Mouse (Mus musculus) bone marrow, adult 2 months (tissue): ENCODE measurements around the gene Asb13.

Source experiments
- CTCF ChIP-seq: fragments of 200-500 bp; IDR thresholded peaks from 2 replicates; pipeline ENCODE4 v1.5.1; 2011; ENCODE audit warnings: low read length, control low read depth; ENCODE audit not compliant: control insufficient read depth, insufficient read depth
- POLR2A ChIP-seq: fragments of 200-500 bp; IDR thresholded peaks from 2 replicates; pipeline ENCODE4 v1.6.1; 2011; ENCODE audit warnings: low read depth, mild to moderate bottlenecking, control low read depth, low read length, borderline replicate concordance; ENCODE audit not compliant: control insufficient read depth

DNA sequence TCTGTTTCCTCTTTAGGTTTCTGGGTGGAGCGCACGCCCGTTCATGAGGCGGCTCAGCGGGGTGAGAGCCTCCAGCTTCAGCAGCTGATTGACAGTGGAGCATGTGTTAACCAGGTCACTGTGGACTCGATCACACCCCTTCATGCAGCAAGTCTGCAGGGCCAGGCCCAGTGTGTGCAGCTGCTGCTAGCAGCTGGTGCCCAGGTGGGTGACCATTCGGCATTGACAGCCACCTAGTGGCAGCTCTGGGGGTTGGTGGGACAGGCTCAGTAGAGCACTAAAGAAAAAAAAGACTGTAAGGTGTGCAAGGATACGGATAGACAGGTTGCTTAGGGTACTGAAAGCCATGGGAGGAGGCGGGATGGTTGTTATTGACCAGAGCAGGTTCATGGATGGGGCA lies 8.2 kb downstream of the Asb13 start:
- TF ChIP-seq POLR2A (no peak), CTCF (peak; percentile 55)
